Comparison of ENCODE assay signal across 11 mouse cellular contexts in genomic region chr3:145478446-145478845, GRCm38 (mm10).
"Had no signal": no experiment of that assay in that cellular context is flagged by ENCODE, and none has a peak within 500 bp of the region (broad histone marks: within the 10 kb centered on the region; RNA-seq: fewer than 3 reads in every experiment).

No protein-coding gene starts in this region.

- H3K27me3 ChIP-seq: limb, embryonic 15.5 days; liver, embryonic 12.5 days; lung, embryonic 15.5 days; midbrain, embryonic 13.5 days; stomach, embryonic 15.5 days had no signal

- H3K9ac ChIP-seq: limb, embryonic 15.5 days; liver, embryonic 12.5 days; lung, embryonic 15.5 days; midbrain, embryonic 13.5 days; stomach, embryonic 15.5 days had no signal

- H3K27ac ChIP-seq: limb, embryonic 15.5 days; liver, embryonic 12.5 days; lung, embryonic 15.5 days; midbrain, embryonic 13.5 days; stomach, embryonic 15.5 days had no signal

- H3K4me1 ChIP-seq: limb, embryonic 15.5 days; liver, embryonic 12.5 days; lung, embryonic 15.5 days; midbrain, embryonic 13.5 days; stomach, embryonic 15.5 days had no signal

- ATAC-seq: intestine, embryonic 16.5 days; liver, embryonic 12.5 days; midbrain, embryonic 13.5 days had no signal

- H3K4me2 ChIP-seq: limb, embryonic 15.5 days; liver, embryonic 12.5 days; lung, embryonic 15.5 days; midbrain, embryonic 13.5 days; stomach, embryonic 15.5 days had no signal

- H3K9me3 ChIP-seq: limb, embryonic 15.5 days; liver, embryonic 12.5 days; lung, embryonic 15.5 days; midbrain, embryonic 13.5 days; stomach, embryonic 15.5 days had no signal

- H3K4me3 ChIP-seq: limb, embryonic 15.5 days; liver, embryonic 12.5 days; lung, embryonic 15.5 days; midbrain, embryonic 13.5 days; stomach, embryonic 15.5 days had no signal

- H3K36me3 ChIP-seq: limb, embryonic 15.5 days; liver, embryonic 12.5 days; lung, embryonic 15.5 days; midbrain, embryonic 13.5 days; stomach, embryonic 15.5 days had no signal

- DNase-seq: layer of hippocampus, adult 9-11 months; layer of hippocampus, postnatal 36 days; right cerebral cortex, postnatal 14 days; thymus, adult 2 months; thymus, postnatal 25 days had no signal
